Mouse (Mus musculus): ENCODE data around the gene P2rx5.

- TF ChIP-seq CTCF (IDR thresholded peaks at IDR 0.05; ENCODE audit: borderline replicate concordance, insufficient read depth, low read length) (no peak), POLR2A (IDR thresholded peaks at IDR 0.05; ENCODE audit: low read depth, low read length) (no peak)
These were observed 8.4 kb downstream of the P2rx5 start for GRCm38 (mm10) chr11:73168576-73168975.

Measured in embryonic fibroblast, embryonic 13.5 days (primary cell).